Mouse (Mus musculus) embryonic fibroblast, embryonic 13.5 days (primary cell): ENCODE data around the gene Tob2. TPM values are rescaled to one million over a fixed set of nuclear protein-coding genes. Genes with fewer than 3 reads are reported as not detected.

ENCODE experiments used
- H3K27ac ChIP-seq: 2 replicates; pipeline ENCODE4 v1.5.1; 2012; ENCODE audit warnings: low read length, control low read depth, inconsistent platforms; ENCODE audit not compliant: insufficient read depth
- H3K4me1 ChIP-seq: 2 replicates; pipeline ENCODE4 v1.6.1; 2011; ENCODE audit warnings: low read length; ENCODE audit not compliant: control insufficient read depth, insufficient read depth
- H3K4me3 ChIP-seq: 2 replicates; pipeline ENCODE4 v1.5.1; 2011; ENCODE audit warnings: mild to moderate bottlenecking, control low read depth, low read length; ENCODE audit not compliant: insufficient read depth
- CTCF ChIP-seq: IDR thresholded peaks from 2 replicates; pipeline ENCODE4 v1.5.1; 2011; ENCODE audit warnings: mild to moderate bottlenecking, control low read depth, low read length, moderate library complexity, borderline replicate concordance; ENCODE audit not compliant: insufficient read depth
- POLR2A ChIP-seq: IDR thresholded peaks from 2 replicates; pipeline ENCODE4 v1.6.1; 2011; ENCODE audit warnings: low read depth, mild to moderate bottlenecking, control low read depth, low read length, moderate library complexity
- polyA plus RNA-seq: library from polyadenylated mRNA; stranded (reverse); fragments of >200 nt; gene quantifications from 2 replicates; pipeline ENCODE4 v1.2.4, GENCODE M21; 2011; ENCODE audit warnings: low read depth; ENCODE audit not compliant: missing spikeins, insufficient read length

Gene Tob2
- polyA plus RNA-seq, 1 experiment: 21.4 TPM

- Histone ChIP-seq H3K4me1 (peaks cover 6% of the 10 kb centered on the region), H3K4me3 (peak overlapping the region; percentile 74), H3K27ac (peak overlapping the region; percentile 74; the same call in 1 of the 2 replicates)
- TF ChIP-seq POLR2A (no peak), CTCF (no peak)
These were observed 45.6 kb downstream of the Tob2 start for GRCm38 (mm10) chr15:81812696-81813631.

DNA sequence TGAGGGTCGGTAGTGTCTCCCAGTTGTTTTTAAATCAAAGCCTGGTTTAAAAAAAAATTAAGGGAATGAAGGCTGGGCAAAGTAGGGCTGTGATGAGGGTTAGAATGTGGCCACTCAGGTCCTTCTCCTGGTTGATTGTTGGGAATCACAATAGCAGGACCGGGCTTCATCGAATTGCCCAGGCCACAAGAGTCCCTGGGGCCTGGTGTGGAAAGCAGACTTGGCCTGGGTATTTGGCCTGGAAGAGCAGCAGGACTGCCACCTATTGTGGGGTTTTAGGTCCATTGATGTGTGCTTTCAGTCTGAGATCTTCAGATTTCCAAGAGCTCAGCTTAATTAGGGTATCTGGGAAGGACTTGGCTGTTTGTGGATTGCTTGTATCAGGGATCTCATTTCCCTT, 46.3 kb downstream of the Tob2 start:
- H3K4me1 ChIP-seq: peaks cover 6% of the 10 kb centered on the region
- TF ChIP-seq POLR2A (no peak), CTCF (no peak)
- H3K27ac ChIP-seq: peak overlapping the region; percentile 74
- H3K4me3 ChIP-seq: peak overlapping the region; percentile 74

DNA sequence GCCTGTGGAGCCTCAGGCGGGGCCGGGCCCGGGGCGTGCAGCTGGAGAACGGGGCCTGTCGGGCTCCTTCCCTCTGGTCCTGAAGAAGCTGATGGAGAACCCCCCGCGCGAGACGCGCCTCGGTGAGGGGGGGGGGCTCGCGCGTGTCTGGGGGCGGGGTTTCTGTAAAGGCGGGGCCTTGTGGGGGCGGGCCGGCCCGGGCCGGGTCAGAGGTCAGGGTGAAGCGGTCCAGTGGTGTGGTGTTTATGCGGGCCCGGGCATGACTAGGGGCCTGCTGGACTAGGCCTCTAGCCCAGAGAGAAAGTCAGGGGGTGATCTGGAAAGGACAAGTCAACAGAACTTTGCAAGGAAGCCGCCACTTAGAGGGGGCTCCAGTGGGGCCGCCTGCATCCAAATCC, 47.0 kb downstream of the Tob2 start:
- Histone ChIP-seq H3K27ac (peak overlapping the region; percentile 74), H3K4me1 (peaks cover 6% of the 10 kb centered on the region), H3K4me3 (peak overlapping the region; percentile 74)
- TF ChIP-seq POLR2A (no peak), CTCF (no peak)

DNA sequence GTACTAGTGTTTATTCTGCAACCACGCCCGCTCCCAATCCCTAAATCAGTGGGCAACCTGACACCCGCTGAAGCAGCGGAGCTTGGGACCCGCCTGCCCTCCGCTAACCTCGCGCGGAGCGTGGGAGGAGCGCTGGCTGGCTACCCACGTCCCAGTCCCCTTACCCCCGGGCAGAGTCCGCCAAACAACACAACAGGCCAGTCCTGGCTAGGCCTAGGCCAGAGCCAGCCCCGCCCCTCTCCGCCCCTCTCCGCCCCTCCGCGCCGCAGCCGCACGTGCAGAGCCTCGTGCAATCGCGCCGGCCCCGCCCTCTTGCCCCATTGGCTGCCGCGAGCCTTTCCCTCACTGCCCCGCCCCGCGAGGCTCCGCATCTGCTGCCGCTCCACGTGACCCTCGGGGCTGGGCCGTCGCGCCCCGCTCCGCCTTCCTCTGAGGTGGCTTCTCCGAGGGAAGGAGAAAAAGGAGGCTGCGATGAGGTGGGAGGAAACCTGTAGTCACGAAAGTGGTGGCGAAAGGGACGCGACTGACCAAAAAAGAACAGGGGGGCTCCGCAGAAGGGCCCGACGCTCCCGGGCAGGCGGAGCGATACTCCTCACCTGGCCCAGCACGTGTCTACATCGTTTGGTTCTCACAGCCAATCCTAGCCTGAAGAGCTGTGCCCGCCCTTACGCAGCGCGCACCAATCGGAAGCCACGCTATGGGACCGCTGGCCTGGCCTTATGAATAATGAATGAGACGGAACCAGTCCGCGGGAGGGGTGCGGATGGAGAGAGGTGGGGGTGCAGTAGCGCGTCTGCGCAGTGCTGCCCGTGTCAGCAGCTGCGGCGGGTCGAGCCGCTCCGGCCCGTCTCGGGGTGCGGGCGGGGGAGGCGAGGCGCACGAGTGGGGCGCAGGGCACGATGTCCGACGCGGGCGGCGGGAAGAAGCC, 47.7 kb downstream of the Tob2 start:
- Histone ChIP-seq H3K4me1 (peaks cover 6% of the 10 kb centered on the region), H3K27ac (peak overlapping the region; percentile 80), H3K4me3 (peak overlapping the region; percentile 74)
- TF ChIP-seq POLR2A (peak; percentile 70), CTCF (no peak)

DNA sequence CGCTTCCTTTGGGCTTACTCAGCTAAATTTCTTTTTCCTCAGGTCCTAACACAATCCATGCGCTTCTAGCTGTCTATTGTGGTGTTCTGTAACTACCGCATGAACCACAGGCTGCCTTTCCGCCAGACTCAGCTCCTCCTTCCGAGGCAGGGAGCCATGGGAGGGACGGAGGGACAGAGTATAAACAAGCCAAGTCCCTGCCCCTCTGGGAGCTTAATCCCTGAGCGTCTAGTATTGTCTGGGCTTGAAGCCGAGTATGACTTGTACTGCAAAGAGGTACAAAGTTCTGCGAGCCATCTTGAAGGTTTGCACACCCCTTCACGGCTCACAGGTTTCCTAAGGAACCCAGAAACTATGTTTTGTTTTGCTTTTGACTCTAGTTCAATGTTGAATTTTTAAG, 48.4 kb downstream of the Tob2 start:
- H3K27ac ChIP-seq: peak overlapping the region; percentile 80
- peak overlapping the region; percentile 43 for H3K4me3 ChIP-seq
- TF ChIP-seq POLR2A (peak; percentile 49), CTCF (no peak)
- H3K4me1 ChIP-seq: peaks cover 11% of the 10 kb centered on the region

DNA sequence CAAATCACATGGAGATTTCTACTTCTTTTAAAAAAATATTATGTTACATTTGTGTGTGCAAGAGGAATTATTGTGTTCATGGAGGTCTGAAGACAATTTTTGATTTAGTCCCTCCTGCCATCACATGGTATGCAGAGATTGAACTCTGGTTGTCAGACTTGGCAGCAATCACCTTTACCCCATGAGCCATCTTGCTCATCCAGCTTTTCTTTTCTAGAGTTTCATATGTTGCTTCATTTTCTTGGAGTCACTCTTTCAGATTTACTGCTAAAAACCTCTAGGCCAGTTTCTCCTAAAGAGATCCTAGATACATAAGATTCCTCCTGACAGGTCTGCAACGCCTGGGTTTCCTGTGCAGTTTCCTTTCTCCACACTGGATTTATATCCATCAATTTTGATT, 49.0 kb downstream of the Tob2 start:
- Histone ChIP-seq H3K4me1 (peaks cover 17% of the 10 kb centered on the region), H3K4me3 (0 out of 2 replicates have a peak overlapping the region, but pooled peaks have one; percentile 9), H3K27ac (peak overlapping the region; percentile 53)
- no peak for TF ChIP-seq POLR2A
- TF ChIP-seq CTCF: no peak

GRCm38 (mm10) chr15:81808799-81809198, 49.8 kb downstream of the Tob2 start:
- Histone ChIP-seq H3K4me3 (no peak overlapping the region), H3K27ac (no peak overlapping the region), H3K4me1 (peaks cover 17% of the 10 kb centered on the region)
- TF ChIP-seq CTCF: no peak
- no peak for TF ChIP-seq POLR2A

- H3K4me1 ChIP-seq: peaks cover 20% of the 10 kb centered on the region
- TF ChIP-seq CTCF (no peak), POLR2A (no peak)
- no peak overlapping the region for H3K4me3 ChIP-seq
- no peak overlapping the region for H3K27ac ChIP-seq
These were observed 51.8 kb downstream of the Tob2 start for GRCm38 (mm10) chr15:81806621-81807404.

- no peak overlapping the region for H3K27ac ChIP-seq
- peaks cover 20% of the 10 kb centered on the region for H3K4me1 ChIP-seq
These were observed 53.0 kb downstream of the Tob2 start for GRCm38 (mm10) chr15:81805624-81806023.

More at GRCm38 (mm10) chr15:81805624-81806023, 53.0 kb downstream of the Tob2 start:
- no peak overlapping the region for H3K4me3 ChIP-seq
- TF ChIP-seq POLR2A: no peak
- TF ChIP-seq CTCF: no peak
